Mouse (Mus musculus): ENCODE data around the gene Rnf133. TPM values are rescaled to one million over a fixed set of nuclear protein-coding genes. Genes with fewer than 3 reads are reported as not detected.
A peak's percentile ranks its signal among the peaks of the same experiment; 100 is the strongest.

Gene Rnf133
- under 1 TPM in 1 of 2 experiments, not detected in 1; 0.21 TPM for total RNA-seq (2021)

DNA sequence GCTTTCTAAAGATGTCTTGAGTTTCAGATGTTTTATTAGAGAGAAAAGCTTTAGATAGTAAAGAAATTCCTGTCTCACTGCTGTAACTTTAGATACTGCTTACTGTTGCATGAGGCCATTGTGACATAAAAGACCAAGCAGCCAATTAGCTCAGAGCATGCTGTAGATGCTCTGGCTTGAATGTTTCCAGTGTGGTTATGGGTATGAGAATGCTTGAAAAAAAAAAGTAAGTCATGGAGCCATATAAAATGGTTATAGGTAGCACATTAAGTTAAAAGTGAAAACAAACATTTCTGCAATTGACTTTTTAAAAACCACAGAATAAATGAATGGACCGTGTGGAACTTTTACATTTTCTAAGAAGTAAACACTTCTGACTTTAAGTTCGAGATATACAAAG lies at the start of gene Rnf133:
TSS of gene Rnf133 (minus strand) at position 101 of the 400 bp plus-strand sequence.
- no peak for DNase-seq

DNA sequence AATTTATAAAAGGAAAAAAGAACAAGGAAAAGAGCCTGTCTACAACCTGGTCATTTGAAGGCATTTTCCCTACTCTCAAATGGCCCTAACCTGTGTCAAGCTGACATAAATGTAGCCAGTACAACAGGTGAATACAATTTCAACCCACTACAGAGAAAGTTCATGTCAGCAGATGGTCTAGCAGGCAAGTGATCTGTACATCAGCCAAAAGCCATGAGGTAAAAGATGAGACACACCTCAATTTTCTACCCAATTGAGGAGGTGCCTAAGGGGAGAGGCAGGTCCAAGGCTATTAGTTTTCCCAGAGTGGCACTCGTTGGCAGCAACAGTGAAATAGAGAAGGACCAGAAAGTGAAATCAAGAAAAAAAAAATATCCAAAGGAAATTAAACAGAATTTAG lies 28.1 kb upstream of the Rnf133 start:
- DNase-seq: no peak

DNA sequence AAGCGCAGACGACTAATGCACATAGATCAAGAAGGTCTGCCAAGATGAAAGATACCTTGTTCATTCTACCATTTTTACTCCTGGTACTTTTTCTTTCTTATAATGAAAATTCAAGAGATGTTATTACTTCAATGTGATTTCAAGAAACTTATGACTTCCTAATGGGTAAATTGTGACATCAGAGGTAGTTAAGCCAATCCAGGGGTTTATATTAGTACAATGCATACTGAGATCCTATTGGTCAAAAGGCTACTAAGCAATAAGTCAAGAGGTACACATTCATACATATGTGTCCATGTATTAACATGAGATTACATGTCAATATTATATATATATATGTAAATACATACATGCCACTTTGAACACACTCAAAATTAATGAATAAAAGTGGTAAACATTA lies 4.9 kb upstream of the Rnf133 start, which contains the start of gene Rnf148:
TSS of gene Rnf148 (minus strand) at position 101 of the 400 bp plus-strand sequence.
- DNase-seq: no peak

DNA sequence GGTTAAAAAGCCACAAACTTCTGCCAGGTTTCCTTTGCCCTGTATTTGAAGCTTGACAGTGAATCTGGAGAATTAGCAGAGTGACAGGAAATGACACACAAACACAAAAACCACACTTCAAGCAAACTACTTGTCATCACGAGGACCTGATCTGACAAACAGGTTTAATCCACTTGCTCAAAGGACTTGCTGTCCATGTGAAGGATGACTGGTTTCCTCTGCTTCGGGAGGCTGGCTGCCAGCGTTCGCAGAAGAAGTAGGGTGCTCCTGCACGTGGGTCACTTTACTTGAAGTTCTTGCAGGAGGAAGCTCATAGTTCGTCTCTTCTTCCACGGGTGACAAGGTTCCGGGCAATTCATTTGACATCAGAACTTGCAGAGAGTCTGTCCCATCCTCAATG lies 1.4 kb downstream of the Rnf133 start:
- DNase-seq: no peak

DNA sequence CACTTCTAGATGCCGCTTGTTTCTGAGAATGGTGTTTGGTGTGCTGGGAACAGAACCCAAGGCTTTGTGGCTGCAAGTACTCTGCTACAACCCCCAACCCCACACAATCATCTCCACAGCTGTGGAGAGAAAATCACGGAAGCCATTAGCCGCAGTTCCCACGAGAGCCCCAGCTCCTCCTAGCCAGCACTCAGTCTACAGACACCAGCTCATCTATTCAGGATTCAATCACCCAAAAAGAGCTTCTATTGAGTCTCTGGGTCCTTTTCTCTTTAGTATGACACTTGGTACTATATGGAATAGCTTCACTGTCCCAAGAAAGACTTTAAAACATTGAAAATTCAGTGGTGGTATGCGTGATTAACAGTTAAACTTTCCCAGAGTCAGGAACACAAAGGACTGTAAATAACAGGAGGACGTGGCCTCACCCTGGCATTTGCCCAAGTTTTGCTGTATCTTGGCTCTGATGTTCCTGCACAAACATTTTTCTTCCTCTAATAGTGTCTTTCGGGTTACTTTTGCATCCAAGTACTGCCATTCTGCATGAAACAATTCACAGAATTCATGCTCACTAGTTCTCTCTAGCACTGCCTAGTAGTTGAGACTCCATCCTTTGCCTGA lies 2.4 kb downstream of the Rnf133 start:
- DNase-seq: peak; percentile 58

DNA sequence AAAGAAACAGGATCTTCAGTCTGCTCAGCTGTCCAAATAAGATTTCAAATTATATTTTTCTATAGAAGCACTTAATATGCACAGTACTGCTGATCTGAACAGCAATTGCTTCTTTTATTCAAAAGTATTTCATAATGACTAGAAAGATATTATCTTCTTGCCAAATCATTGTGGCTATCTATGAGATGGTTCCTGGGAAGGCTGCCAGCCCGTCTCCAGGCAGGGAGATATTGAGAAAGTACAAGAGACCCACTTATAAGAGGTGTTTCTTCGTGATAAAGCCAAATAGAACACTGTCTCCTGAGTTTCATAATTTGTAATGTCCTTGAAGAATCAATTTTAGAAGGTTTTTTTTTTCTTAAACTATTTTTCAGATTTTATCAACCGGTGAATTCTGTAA lies 13.0 kb downstream of the Rnf133 start:
- no peak for DNase-seq

DNA sequence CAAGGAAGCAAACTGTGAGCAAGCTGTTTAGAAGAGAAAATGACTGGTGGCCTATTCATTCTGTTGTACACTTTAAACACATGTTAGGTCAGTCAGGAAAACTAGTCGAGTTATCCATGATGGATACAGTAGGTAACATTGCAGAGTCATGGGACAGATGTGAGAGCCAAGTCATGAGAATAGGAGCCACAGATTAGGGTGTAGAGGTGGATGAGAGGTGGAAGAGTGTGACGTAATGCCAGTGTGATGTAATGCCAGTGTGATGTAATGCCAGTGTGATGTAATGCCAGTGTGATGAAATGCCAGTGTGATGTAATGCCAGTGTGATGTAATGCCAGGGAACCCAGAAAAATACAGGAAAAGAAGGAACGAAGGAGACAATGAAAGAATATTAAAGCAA lies 14.9 kb downstream of the Rnf133 start:
- no peak for DNase-seq

DNA sequence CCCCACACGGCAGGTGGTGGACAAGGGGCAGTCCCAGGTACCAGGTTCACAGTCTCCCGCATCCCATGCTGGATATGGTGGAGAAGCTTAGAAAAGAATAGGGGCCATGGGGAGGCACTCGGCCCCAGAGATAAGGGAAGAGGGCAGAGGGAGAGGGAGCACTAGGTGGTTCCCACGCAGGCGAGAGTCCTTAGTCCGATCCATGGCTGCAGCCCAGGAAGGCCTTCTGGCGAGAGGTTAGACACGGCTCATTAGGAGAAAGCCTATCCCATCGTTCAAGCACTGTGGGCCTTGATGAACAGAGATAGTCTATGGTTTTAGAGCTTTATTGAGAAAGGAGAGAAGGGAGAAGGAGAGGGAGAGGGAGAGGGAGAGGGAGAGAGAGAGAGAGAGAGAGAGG lies 16.1 kb downstream of the Rnf133 start:
- DNase-seq: no peak

DNA sequence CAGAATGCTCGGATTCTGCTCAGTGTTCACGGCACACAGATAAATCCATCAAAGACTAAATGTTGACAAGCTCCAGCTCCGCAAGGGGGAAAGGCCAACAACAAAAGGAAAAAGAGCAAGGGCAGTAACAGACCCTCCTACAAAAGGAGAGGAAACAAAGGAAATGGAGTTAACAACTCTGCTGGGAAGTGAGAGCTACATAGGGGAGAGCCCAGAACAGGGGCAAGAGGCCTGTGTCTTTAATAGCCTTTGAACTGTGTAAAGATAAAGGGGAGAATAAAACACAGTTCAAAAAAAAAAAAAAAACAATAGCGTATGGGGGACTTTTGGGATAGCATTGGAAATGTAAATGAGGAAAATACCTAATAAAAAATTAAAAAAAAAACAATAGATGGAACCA lies 19.6 kb downstream of the Rnf133 start:
- DNase-seq: no peak

Other genes with a start within 250 kb of the Rnf133 start
- not detected for gene Rnf148, start 4.8 kb upstream of the Rnf133 start, total RNA-seq (2021)
- gene Cadps2, start 189.1 kb upstream of the Rnf133 start, total RNA-seq (2021): 1 to 10 TPM; 2.1 to 2.5 TPM

All from heart, postnatal 4 days (tissue).